Mouse (Mus musculus) brown adipose tissue, adult 24 weeks (tissue): ENCODE data around the gene Kcnc1. TPM values are rescaled to one million over a fixed set of nuclear protein-coding genes. Genes with fewer than 3 reads are reported as not detected.

Experiments used
- H3K27ac ChIP-seq: fragments of 200-500 bp; replicated peaks from 2 replicates; pipeline ENCODE4 v1.5.1; 2012; ENCODE audit warnings: low read depth, mild to moderate bottlenecking, low read length
- H3K4me1 ChIP-seq: fragments of 200-500 bp; 2 replicates; pipeline ENCODE4 v1.6.1; 2012; ENCODE audit warnings: low read length, mixed read lengths; ENCODE audit not compliant: control insufficient read depth, insufficient read depth, insufficient read length
- H3K4me3 ChIP-seq: fragments of 200-500 bp; 2 replicates; pipeline ENCODE4 v1.5.1; 2012; ENCODE audit warnings: low read depth, mild to moderate bottlenecking, low read length, moderate library complexity; ENCODE audit not compliant: insufficient read depth
- polyA plus RNA-seq: library from polyadenylated mRNA; stranded (reverse); fragments of >200 nt; gene quantifications from 2 replicates; pipeline ENCODE4 v1.2.4, GENCODE M21; 2012; ENCODE audit not compliant: missing spikeins, insufficient read depth, insufficient read length

Kcnc1 gene
- 0.13 and 0.36 TPM in 2 replicates for polyA plus RNA-seq

GRCm38 (mm10) chr7:46396231-46396927 lies at the start of gene Kcnc1:
TSS of gene Kcnc1 (plus strand) at chr7:46396497.
- Histone ChIP-seq H3K4me1 (no peaks in the 10 kb centered on the region), H3K27ac (no peak within 1 kb of the TSS), H3K4me3 (0 out of 2 replicates have a peak within 1 kb of the TSS, but pooled peaks have one; percentile 12)

DNA sequence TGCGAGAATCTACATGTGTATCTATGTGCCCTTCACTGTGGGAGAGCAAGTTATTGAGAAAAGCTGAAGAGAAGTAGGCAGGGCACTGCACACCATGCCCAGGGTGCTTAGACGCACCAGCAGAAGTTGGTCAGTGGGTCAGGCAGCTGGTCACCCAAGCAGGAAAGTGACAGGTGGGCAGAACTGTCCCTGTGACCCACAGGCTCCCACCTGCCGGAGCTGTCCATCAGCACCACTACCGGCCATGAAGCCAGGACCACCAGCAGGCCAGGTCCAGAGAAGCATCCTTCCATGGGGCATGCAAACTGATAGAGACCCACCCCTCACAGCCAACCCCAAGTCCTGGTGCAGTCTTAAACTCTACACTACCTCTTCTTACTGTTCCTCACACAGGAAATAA lies 48.6 kb upstream of the Kcnc1 start:
- Histone ChIP-seq H3K27ac (no peak overlapping the region), H3K4me1 (no peaks in the 10 kb centered on the region), H3K4me3 (no peak overlapping the region)

DNA sequence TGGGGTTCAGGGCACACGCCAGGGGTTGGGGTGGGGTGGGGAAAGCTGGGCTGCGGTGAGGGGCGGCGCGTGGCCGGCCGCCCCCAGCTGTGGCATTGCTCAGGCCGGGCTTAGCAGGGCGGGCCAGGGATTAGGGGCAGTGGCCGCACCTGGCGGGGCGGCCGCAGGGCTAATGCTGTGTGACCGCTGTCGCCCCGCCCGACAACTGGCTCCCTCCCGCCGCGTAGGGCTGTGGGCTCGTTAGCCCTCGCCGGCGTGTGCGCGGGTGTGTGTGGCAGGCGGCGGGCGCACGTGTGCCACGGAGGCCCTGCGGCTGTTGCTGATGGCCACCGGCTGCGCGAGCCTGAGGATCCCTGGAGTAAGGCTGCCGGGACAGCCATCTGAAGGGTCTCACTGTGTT lies 47.5 kb upstream of the Kcnc1 start:
- no peak overlapping the region for H3K4me3 ChIP-seq
- H3K4me1 ChIP-seq: no peaks in the 10 kb centered on the region
- no peak overlapping the region for H3K27ac ChIP-seq

DNA sequence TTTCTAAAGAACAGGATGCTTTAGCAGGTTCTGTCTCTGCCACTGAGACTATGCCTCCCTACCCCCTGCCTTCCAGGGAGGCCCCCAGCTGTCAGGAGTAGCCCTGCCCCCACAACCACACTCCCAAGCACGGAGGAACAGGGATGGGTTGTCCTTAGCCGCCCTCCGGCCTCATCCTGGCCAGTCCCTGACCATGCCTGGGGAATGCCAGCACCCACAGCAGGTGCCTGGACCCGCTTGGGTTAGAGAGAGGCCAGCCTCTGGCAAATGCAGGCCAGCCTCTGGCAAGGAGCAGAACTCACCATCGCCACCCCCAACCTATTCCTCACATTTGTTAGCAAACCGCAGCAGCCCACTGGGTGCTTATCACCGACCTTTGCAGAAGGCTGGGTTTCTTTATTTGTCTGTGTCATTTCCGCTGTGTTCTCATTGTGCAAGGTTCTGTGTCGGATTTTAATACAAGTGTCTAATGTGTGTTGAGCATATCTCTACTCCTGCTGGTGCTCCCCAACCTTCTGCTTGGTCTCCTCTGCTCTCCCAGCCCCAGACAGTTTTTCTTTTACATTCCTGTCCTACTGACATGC lies 46.1 kb upstream of the Kcnc1 start:
- Histone ChIP-seq H3K27ac (no peak overlapping the region), H3K4me3 (no peak overlapping the region), H3K4me1 (no peaks in the 10 kb centered on the region)

- Histone ChIP-seq H3K27ac (no peak overlapping the region), H3K4me3 (no peak overlapping the region), H3K4me1 (no peaks in the 10 kb centered on the region)
These were observed 43.5 kb upstream of the Kcnc1 start for GRCm38 (mm10) chr7:46352748-46353147.

- no peak overlapping the region for H3K4me3 ChIP-seq
- no peaks in the 10 kb centered on the region for H3K4me1 ChIP-seq
- H3K27ac ChIP-seq: no peak overlapping the region
These were observed 43.1 kb upstream of the Kcnc1 start for GRCm38 (mm10) chr7:46353216-46353615.

- no peaks in the 10 kb centered on the region for H3K4me1 ChIP-seq
- H3K27ac ChIP-seq: no peak overlapping the region
- H3K4me3 ChIP-seq: no peak overlapping the region
These were observed 42.4 kb upstream of the Kcnc1 start for GRCm38 (mm10) chr7:46353875-46354274.

- no peak overlapping the region for H3K4me3 ChIP-seq
These were observed 34.5 kb upstream of the Kcnc1 start for GRCm38 (mm10) chr7:46361776-46362175.

GRCm38 (mm10) chr7:46364154-46364553 lies 32.1 kb upstream of the Kcnc1 start:
- Histone ChIP-seq H3K27ac (no peak overlapping the region), H3K4me3 (no peak overlapping the region), H3K4me1 (no peaks in the 10 kb centered on the region)

More at GRCm38 (mm10) chr7:46361776-46362175, 34.5 kb upstream of the Kcnc1 start:
- H3K4me1 ChIP-seq: no peaks in the 10 kb centered on the region
- H3K27ac ChIP-seq: no peak overlapping the region

- Histone ChIP-seq H3K4me1 (no peaks in the 10 kb centered on the region), H3K27ac (no peak overlapping the region), H3K4me3 (no peak overlapping the region)
These were observed 30.5 kb upstream of the Kcnc1 start for GRCm38 (mm10) chr7:46365810-46366209.

DNA sequence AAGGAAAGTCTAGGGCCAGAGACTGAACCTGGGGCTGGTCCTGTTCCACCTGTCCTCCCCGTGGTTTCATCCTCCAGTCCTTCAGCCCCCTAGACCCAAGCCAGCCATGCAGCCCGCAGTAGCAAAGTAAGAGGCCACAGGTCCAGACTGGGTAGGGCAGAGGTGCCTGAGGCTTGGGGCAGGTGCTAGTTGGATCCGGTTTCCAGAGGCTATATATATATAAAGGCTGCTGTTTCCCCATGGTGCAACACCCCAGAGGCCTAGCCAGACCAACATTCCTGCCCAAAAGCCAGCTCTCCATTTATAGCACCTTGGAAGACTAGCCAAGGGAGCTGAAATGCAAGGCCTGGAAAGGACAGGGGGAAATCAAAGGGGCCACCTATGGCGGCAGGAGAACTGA lies 25.2 kb upstream of the Kcnc1 start:
- Histone ChIP-seq H3K4me3 (no peak overlapping the region), H3K27ac (no peak overlapping the region), H3K4me1 (no peaks in the 10 kb centered on the region)

DNA sequence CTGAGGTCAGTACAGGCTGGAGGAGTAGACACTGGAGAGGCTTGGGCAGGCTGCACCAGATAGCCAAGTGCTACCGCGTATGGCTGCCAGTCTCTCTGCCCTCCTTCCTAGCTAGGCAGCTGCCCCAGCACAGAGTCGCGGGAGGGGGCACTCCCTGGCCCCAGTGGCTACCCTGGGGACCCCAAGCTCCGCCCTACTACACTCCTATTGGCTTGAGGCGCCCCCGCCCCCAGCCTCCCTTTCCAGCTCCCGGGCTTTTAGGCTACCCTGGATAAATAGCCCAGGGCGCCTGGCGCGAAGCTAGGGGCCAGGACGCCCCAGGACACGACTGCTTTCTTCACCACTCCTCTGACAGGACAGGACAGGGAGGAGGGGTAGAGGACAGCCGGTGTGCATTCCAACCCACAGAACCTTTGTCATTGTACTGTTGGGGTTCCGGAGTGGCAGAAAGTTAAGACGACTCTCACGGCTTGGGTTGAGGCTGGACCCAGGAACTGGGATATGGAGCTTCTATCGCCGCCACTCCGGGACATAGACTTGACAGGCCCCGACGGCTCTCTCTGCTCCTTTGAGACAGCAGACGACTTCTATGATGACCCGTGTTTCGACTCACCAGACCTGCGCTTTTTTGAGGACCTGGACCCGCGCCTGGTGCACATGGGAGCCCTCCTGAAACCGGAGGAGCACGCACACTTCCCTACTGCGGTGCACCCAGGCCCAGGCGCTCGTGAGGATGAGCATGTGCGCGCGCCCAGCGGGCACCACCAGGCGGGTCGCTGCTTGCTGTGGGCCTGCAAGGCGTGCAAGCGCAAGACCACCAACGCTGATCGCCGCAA lies 19.9 kb upstream of the Kcnc1 start, which contains the start of gene Myod1:
Myod1 (plus strand) TSS at position 303 of the 836 bp plus-strand sequence.
- H3K4me3 ChIP-seq: no peak within 1 kb of the TSS
- H3K4me1 ChIP-seq: no peaks in the 10 kb centered on the region
- no peak within 1 kb of the TSS for H3K27ac ChIP-seq

- H3K4me1 ChIP-seq: no peaks in the 10 kb centered on the region
- H3K4me3 ChIP-seq: no peak overlapping the region
- no peak overlapping the region for H3K27ac ChIP-seq
These were observed 19.3 kb upstream of the Kcnc1 start for GRCm38 (mm10) chr7:46377008-46377346.

DNA sequence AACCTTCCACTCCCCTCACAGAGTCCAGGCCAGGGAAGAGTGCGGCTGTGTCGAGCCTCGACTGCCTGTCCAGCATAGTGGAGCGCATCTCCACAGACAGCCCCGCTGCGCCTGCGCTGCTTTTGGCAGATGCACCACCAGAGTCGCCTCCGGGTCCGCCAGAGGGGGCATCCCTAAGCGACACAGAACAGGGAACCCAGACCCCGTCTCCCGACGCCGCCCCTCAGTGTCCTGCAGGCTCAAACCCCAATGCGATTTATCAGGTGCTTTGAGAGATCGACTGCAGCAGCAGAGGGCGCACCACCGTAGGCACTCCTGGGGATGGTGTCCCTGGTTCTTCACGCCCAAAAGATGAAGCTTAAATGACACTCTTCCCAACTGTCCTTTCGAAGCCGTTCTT lies 18.2 kb upstream of the Kcnc1 start:
- Histone ChIP-seq H3K27ac (no peak overlapping the region), H3K4me3 (no peak overlapping the region), H3K4me1 (no peaks in the 10 kb centered on the region)

DNA sequence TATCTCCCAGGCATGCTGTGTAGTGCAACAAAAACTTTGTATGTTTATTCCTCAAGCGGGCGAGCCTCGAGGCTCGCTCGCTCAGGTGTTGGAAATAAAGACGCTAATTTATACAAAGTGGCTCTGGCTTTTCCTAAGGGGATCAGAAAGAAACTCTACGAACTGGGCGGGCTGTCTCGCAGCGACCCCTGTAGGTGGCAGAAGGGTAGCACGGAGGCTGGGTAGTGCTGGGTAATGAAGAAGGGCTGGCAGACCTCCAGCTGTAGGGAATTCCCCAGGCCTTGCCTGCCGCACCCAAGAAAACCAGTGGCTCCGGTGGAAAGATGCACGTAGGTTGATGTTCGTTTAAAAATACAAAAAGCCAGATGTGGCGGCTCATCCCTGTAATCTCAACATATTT lies 17.3 kb upstream of the Kcnc1 start:
- Histone ChIP-seq H3K4me1 (no peaks in the 10 kb centered on the region), H3K4me3 (no peak overlapping the region), H3K27ac (no peak overlapping the region)
